Mouse (Mus musculus): ENCODE measurements around the gene Trim31. TPM values are rescaled to one million over a fixed set of nuclear protein-coding genes. Genes with fewer than 3 reads are reported as not detected.

The Trim31 gene
- under 1 TPM; 0.10 to 0.45 TPM for polyA plus RNA-seq (2017; shearing (Covaris generic))

DNA sequence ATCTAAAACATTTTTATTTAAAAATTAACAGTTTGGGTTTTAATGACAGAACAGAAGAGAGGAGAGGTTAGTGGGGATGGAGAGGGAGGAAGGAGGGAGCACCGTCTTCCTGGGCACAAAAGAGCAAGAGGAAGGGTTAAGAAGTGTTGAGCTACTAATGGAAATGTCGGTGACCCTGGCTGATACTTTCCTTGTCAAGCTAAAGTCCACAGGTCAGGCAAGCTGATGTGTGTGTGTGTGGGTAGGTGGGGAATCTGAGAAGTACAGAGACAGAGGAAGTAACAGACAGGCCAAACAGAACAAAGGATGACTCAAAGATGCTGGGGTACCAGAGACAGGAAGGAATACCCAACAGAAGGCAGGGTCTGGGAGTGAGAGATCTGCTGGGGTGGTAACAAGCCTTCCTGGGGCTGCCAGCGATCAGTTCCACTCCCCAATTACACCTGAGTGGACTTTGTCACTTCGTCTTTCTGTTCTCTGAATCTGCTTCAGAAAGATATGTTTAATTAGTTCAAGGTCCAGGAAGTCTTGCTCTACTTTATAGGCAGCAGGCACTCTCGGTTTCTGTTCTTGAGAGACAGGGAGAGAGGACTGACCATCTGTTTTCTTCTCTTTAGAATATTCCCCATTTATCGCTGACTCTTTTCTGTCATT is at the start of gene Trim31:
Gene Trim31, plus strand, starts transcription at position 567 of the 654 bp plus-strand sequence.

GRCm38 (mm10) chr17:36866719-36867527 is 31.0 kb upstream of the Trim31 start, which contains the start of gene Trim15:
Trim15 (minus strand) TSS chr17:36867210.

GRCm38 (mm10) chr17:36869284-36869954 is 28.5 kb upstream of the Trim31 start, which contains the start of gene Trim10:
Trim10 (plus strand) TSS chr17:36869574.

DNA sequence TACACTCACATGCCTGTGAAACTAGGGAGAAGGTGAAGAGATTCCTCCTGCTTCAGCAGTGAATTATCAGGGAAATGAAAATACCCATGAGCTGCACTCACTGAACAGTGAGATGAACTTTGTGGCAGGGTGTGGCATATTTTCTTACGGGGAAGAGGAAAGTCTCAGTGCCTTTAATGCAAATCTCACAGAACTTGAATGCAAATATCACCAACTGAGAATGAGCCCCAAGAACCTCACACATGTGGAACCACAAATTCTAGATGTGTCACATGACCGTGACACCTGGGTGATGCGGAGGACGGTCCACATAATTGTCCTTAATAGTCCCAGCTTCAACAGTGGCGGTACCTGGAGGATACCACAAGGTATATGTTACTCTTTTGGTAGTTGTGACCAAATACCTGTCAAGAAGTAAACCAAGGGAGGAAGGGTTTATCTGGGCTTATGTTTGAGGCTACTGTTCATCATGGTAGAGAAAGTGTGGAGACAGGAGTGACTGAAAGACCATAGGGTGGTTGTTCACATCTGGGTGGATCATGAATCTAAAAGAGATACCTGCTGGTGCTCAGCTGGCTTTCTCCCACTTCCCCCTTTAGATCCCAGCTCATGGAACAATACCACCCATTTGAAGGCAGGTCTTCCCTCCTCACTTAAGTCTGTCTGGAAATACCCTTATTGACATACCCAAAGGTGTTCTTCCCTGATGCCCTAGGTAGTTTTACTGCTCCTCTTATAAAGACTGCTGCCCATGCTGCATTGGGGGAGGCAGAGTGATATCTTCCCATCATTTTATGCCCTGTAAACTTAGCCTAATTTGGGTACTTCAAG is 7.6 kb upstream of the Trim31 start, which contains the start of gene Trim40:
Gene Trim40, minus strand, starts transcription at position 51 of the 831 bp plus-strand sequence.

GRCm38 (mm10) chr17:36942791-36943471 is 45.0 kb downstream of the Trim31 start, which contains the start of gene Rnf39:
Rnf39 (plus strand) TSS chr17:36942918.

GRCm38 (mm10) chr17:36950981-36951947 is 53.3 kb downstream of the Trim31 start, which contains the start of gene Ppp1r11:
Ppp1r11 (minus strand) TSS chr17:36951741.

GRCm38 (mm10) chr17:36957999-36958743 is 60.3 kb downstream of the Trim31 start, which contains the start of the genes Znrd1 and Znrd1as:
Znrd1 (minus strand) TSS chr17:36958559.
Znrd1as (plus strand) TSS chr17:36958592.

Other genes starting within 250 kb of the Trim31 start
- not detected for gene H2-M1, start 225.9 kb upstream of the Trim31 start, polyA plus RNA-seq (2017; shearing (Covaris generic))
- gene H2-M10.5, start 125.2 kb upstream of the Trim31 start, polyA plus RNA-seq (2017; shearing (Covaris generic)): under 1 TPM; 0.11 to 0.29 TPM
- not detected for gene H2-M10.6, start 85.9 kb upstream of the Trim31 start, polyA plus RNA-seq (2017; shearing (Covaris generic))
- gene Trim26, start 61.0 kb upstream of the Trim31 start, polyA plus RNA-seq (2017; shearing (Covaris generic)): 100 to 1,000 TPM; 137 to 139 TPM
- under 1 TPM; 0.17 to 0.28 TPM for gene Trim15, start 30.9 kb upstream of the Trim31 start, polyA plus RNA-seq (2017; shearing (Covaris generic))
- under 1 TPM; 0.18 to 0.42 TPM for gene Trim10, start 28.5 kb upstream of the Trim31 start, polyA plus RNA-seq (2017; shearing (Covaris generic))
- not detected for gene Trim40, start 8.0 kb upstream of the Trim31 start, polyA plus RNA-seq (2017; shearing (Covaris generic))
- under 1 TPM; 0.17 to 0.95 TPM for gene Rnf39, start 44.8 kb downstream of the Trim31 start, polyA plus RNA-seq (2017; shearing (Covaris generic))
- 100 to 1,000 TPM; 151 to 165 TPM for gene Ppp1r11, start 53.6 kb downstream of the Trim31 start, polyA plus RNA-seq (2017; shearing (Covaris generic))
- 10 to 100 TPM; 84.9 to 90.5 TPM for gene Znrd1, start 60.4 kb downstream of the Trim31 start, polyA plus RNA-seq (2017; shearing (Covaris generic))
- 1 to 10 TPM; 4.4 to 5.6 TPM for gene Znrd1as, start 60.5 kb downstream of the Trim31 start, polyA plus RNA-seq (2017; shearing (Covaris generic))
- not detected for gene 2410137M14Rik, start 83.1 kb downstream of the Trim31 start, polyA plus RNA-seq (2017; shearing (Covaris generic))
- gene H2-M5, start 91.4 kb downstream of the Trim31 start, polyA plus RNA-seq (2017; shearing (Covaris generic)): under 1 TPM in 1 of 2 experiments, not detected in 1; 0.70 TPM
- under 1 TPM; 0.11 to 0.60 TPM for gene Zfp57, start 103.0 kb downstream of the Trim31 start, polyA plus RNA-seq (2017; shearing (Covaris generic))
- not detected for gene Mog, start 125.3 kb downstream of the Trim31 start, polyA plus RNA-seq (2017; shearing (Covaris generic))
- 10 to 100 TPM in 1 of 2 experiments, 1 to 10 TPM in 1; 8.3 to 13.7 TPM for gene Gabbr1, start 147.8 kb downstream of the Trim31 start, polyA plus RNA-seq (2017; shearing (Covaris generic))
- under 1 TPM; 0.16 to 0.42 TPM for gene Olfr90, start 190.4 kb downstream of the Trim31 start, polyA plus RNA-seq (2017; shearing (Covaris generic))
- under 1 TPM; 0.10 to 0.13 TPM for gene Olfr91, start 200.2 kb downstream of the Trim31 start, polyA plus RNA-seq (2017; shearing (Covaris generic))
- under 1 TPM in 1 of 2 experiments, not detected in 1; 0.13 TPM for gene Olfr92, start 222.0 kb downstream of the Trim31 start, polyA plus RNA-seq (2017; shearing (Covaris generic))

All from inflammation-experienced regulatory T-cells (primary cell).